Mouse (Mus musculus): Measurements from ENCODE around the gene Rnase11.

The Rnase11 gene

DNA sequence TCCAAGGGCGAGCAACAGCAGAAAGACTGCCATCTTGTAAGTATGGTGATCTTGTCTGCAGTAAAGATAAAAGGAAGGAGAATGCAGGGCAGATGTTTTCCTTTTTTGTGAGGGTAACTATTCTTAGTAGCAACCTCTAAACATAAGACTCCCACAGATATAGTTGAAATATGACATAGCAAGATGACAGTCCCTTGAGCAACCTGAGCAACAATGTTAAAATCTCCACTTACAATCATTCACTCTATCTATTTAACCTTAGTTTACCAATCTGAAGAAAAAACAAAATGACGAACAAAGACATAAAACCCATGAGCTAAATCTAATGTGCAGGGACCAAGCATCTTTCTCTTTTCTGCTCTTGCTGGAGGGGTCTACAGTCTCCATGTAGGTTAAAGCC, at the start of gene Rnase11:
Gene Rnase11 (minus strand): TSS at position 101 of the 400 bp plus-strand sequence.
- no peak for DNase-seq

- no peak for DNase-seq
These were observed 49.0 kb upstream of the Rnase11 start for GRCm38 (mm10) chr14:51098921-51099320.

DNA sequence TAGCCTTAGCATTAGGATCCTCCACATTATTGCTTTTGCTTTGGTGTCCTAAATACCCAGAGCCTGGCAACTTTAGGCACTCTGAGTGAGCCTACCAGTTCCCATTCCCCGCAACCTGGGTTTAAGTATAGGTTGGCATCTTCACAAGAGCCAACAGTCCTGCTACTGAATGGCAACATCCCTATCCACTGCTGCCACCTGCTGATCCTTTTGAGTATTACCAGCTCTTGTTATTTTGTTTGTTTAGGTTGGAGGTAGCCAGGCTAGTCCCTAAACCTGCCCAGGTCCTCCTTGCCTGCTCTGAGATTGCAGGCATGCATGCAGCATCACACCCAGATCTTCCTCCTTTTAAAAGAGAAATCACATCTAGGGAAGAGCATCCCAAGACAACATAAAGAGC, 48.3 kb upstream of the Rnase11 start:
- DNase-seq: peak; percentile 58

- DNase-seq: no peak
These were observed 46.0 kb upstream of the Rnase11 start for GRCm38 (mm10) chr14:51095736-51096524.

DNA sequence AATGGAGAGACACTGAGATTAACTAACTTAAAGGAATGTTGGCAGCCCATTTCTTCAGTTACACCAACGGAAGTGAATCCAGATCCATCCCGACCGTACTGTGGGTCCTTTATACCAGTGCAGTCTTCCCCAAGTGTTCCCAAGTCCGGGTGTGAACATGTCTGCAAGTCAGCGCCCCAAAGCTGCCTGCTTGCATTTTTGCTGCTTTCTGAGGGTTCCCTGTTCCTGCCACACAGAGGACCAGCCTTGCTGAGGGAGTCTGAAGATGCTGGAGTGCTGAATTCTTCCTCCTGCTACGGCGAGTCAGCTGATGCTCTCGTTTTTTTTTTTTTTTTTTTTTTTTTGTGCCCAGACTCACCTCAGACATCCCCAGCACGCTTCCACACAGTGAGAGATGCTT, 45.0 kb upstream of the Rnase11 start:
- DNase-seq: no peak

GRCm38 (mm10) chr14:51094096-51094875, 44.3 kb upstream of the Rnase11 start:
- DNase-seq: no peak

DNA sequence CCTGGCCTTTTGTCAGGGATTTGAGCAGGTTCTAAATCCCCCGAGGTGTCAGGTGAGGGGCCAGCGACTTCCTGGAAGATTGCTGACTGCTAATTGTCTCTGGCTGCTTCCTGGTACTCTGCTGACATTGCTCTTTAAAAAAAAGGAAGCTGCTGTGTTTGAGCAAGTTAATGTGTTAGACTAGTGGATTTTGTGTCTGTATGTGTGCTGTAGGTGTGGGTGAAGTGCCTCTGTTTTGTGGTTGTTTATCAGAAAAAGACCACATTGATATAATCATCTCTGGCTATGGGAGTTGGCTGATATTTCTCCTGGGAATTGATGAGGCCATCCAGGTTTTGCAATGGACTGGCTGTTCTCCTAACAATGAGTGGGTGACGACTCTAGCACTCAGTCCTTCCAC, 43.5 kb upstream of the Rnase11 start:
- no peak for DNase-seq

DNA sequence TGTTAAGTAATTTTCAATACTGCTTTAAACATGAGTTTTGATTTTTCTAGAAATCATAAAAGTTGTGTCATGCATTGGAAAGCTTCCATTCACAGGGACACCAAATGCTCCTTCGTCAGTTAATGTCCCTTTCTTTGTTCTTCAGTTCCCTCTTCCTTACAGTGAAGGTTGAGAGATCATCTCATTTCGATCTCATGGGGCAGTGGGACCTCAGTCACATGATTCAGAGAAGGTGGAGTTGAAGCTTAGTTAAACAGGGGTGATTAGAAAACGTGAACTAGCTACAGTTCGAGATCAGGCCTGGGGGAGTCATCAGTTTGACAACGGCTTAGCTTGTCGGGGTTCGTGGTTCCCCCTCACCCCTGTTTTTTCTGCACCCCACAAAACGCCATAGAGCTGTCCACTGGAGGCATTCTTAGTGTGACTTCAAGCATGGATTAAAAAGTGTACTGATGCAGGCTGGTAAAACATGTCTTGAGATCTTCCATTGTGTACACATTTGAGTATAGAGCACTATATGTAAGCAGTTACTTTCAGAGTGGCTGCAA, 42.2 kb upstream of the Rnase11 start:
- DNase-seq: no peak

- DNase-seq: no peak
These were observed 41.2 kb upstream of the Rnase11 start, which contains the start of the genes Rnase4 and Ang for GRCm38 (mm10) chr14:51090921-51091900. Gene Rnase4, plus strand, starts transcription at chr14:51091077. Gene Ang, plus strand, starts transcription at chr14:51091150.

DNA sequence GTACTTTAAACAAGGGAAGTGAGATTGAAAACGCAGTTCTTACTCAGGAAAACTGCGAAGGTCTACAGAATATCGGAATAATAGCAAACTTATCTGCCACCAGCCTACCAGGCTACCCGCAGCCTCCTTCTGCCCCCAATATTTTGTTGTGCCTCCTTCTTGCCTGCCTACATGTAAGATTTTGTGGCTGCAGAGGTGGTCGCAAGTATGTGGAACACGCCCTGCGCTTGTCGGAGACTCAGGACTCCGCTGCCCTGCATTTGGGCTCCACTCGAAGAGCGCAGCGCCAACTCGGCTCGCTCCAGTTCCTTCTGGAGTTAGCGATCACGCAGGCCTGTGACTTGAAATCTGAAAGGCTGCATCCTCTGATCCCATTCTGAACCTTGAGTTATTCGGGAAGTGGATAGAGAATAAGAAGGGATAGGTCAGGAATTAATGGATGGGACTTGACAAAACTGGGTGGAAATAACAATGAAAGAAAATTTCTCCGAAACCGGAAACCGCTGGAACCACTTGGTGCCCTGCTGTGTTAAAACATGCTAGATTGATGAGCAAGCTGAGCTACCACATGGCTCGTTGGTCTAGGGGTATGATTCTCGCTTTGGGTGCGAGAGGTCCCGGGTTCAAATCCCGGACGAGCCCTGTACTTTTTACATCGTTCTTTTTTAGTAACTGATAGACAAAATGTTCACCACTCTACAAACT, 40.3 kb upstream of the Rnase11 start:
- peak; percentile 66 for DNase-seq

DNA sequence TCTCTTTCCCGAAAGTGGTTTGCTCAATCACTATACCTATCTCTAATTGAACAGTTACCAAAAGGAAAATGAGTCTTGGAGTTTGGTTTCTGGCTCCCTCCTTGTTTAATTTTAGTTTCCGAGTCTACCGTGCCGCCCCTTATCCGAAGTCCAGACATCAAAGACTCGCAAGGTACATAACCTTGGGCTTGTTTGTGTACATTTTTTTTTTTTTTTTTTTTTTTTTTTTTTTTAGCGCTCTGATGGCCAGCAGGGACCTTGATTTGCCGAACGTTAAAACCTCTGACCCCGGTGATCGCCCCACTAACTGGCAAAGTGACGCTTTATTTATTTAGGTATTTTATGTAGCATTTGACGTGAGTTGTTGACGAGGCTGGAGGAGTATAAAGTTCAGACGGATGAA, 39.7 kb upstream of the Rnase11 start:
- DNase-seq: no peak

- DNase-seq: peak; percentile 92
These were observed 39.2 kb upstream of the Rnase11 start for GRCm38 (mm10) chr14:51088970-51089673.

GRCm38 (mm10) chr14:51088166-51088969, 38.4 kb upstream of the Rnase11 start:
- DNase-seq: peak; percentile 79

DNA sequence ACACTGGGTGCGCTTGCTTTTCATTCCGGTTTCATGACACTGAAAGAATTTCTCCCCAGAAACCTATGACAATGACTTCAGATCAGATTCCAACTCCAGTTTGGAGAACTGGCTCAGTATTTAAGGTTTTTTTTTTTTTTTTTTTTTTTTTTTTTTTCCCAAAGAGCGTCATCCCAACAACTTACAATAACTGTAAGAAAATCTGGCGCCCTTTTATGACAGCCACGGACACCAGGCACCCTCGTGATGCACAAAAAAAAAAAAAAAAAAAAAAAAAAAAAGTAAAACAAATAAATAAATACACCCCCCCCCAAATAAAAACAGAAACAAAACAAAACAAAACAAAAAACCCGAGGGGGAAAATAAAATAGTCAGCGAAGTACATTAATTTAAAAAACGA, 37.8 kb upstream of the Rnase11 start:
- no peak for DNase-seq

DNA sequence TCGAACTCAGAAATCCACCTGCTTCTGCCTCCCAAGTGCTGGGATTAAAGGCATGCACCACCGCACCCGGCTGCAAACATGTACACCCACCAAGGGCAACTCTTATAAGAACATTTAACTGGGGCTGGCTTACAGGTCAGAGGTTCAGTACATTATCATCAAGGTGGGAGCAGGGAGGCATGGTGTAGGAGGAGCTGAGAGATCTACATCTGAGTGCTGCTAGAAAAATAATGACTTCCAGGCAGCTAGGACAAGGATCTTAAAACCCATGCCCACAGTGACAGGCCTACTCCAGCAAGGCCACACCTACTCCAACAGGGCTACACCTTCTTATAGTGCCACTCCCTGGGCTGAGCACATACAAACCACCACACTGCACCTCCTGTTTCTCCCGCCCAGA, 35.9 kb upstream of the Rnase11 start:
- no peak for DNase-seq

GRCm38 (mm10) chr14:51085086-51085485, 35.1 kb upstream of the Rnase11 start:
- DNase-seq: no peak

GRCm38 (mm10) chr14:51083805-51084204, 33.8 kb upstream of the Rnase11 start:
- no peak for DNase-seq

GRCm38 (mm10) chr14:51082599-51083581, 32.9 kb upstream of the Rnase11 start:
- DNase-seq: peak; percentile 58

GRCm38 (mm10) chr14:51081035-51081434, 31.1 kb upstream of the Rnase11 start:
- DNase-seq: no peak

Data from right cerebral cortex, postnatal 14 days (tissue).